Mouse (Mus musculus) myocyte (in vitro differentiated cells): ENCODE measurements at regions not wholly inside any gene's neighbourhood (a gene's known extent, or its start where the extent isn't known, plus 50 kb on each side); places are given as distances from the start of the nearest gene placed in this dataset.

Experiments used
- H3K27me3 ChIP-seq: one replicate; pipeline ENCODE4 v1.6.1; 2011; ENCODE audit not compliant: control insufficient read depth, insufficient read depth, insufficient read length
- H3K36me3 ChIP-seq: one replicate; pipeline ENCODE4 v1.6.1; 2011; ENCODE audit not compliant: control insufficient read depth, insufficient read depth
- H3K4me2 ChIP-seq: one replicate; pipeline ENCODE4 v1.6.1; 2011; ENCODE audit warnings: low read depth, control low read depth
- H3K4me3 ChIP-seq: one replicate; pipeline ENCODE4 v1.5.1; 2011; ENCODE audit warnings: mild to moderate bottlenecking, control low read depth, moderate library complexity
- H3K79me2 ChIP-seq: one replicate; pipeline ENCODE4 v1.6.1; 2011; ENCODE audit not compliant: control insufficient read depth, insufficient read depth
- H3ac ChIP-seq: one replicate; pipeline ENCODE4 v1.6.1; 2011; ENCODE audit not compliant: control insufficient read depth, insufficient read length
- CEBPB ChIP-seq: IDR thresholded peaks from 2 replicates; pipeline ENCODE4 v1.6.1; 2011; ENCODE audit warnings: mild to moderate bottlenecking, moderate library complexity; ENCODE audit not compliant: poor library complexity, insufficient read depth, severe bottlenecking
- E2F4 ChIP-seq: IDR thresholded peaks from one replicate; pipeline ENCODE4 v1.6.1; 2011; ENCODE audit warnings: mild to moderate bottlenecking, control low read depth, moderate library complexity; ENCODE audit not compliant: insufficient read depth
- MAX ChIP-seq: IDR thresholded peaks from one replicate; pipeline ENCODE4 v1.6.1; 2011; ENCODE audit warnings: low read depth, mild to moderate bottlenecking, control low read depth
- MYOD1 ChIP-seq, 3 experiments: IDR thresholded peaks; one replicate each; pipeline ENCODE4 v1.6.1; 2011; ENCODE audit warnings: control low read depth in 2 of 3, low read depth in 2 of 3, mild to moderate bottlenecking in 2 of 3, moderate library complexity in 1 of 3; ENCODE audit not compliant: insufficient read length in 2 of 3, control insufficient read depth in 1 of 3
- MYOG ChIP-seq, 3 experiments: IDR thresholded peaks; one replicate each; pipeline ENCODE4 v1.6.1; 2011; ENCODE audit warnings: control low read depth in 2 of 3, low read depth in 2 of 3, mild to moderate bottlenecking in 2 of 3; ENCODE audit not compliant: insufficient read length in 2 of 3, control insufficient read depth in 1 of 3, insufficient read depth in 1 of 3
- POLR2A ChIP-seq: IDR thresholded peaks from one replicate; pipeline ENCODE4 v1.6.1; 2011; ENCODE audit warnings: low read depth, mild to moderate bottlenecking, control low read depth, moderate library complexity; ENCODE audit not compliant: insufficient read length
- POLR2AphosphoS2 ChIP-seq: IDR thresholded peaks from one replicate; pipeline ENCODE4 v1.6.1; 2011; ENCODE audit warnings: low read depth, control low read depth; ENCODE audit not compliant: insufficient read length
- REST ChIP-seq: IDR thresholded peaks from one replicate; pipeline ENCODE4 v1.6.1; 2011; ENCODE audit warnings: mild to moderate bottlenecking, control low read depth, moderate library complexity; ENCODE audit not compliant: insufficient read depth, insufficient read length
- SRF ChIP-seq: IDR thresholded peaks from one replicate; pipeline ENCODE4 v1.6.1; 2011; ENCODE audit warnings: low read depth; ENCODE audit not compliant: control insufficient read depth, insufficient read length
- TCF12 ChIP-seq: IDR thresholded peaks from one replicate; pipeline ENCODE4 v1.6.1; 2011; ENCODE audit warnings: mild to moderate bottlenecking, control low read depth; ENCODE audit not compliant: poor library complexity, insufficient read depth, severe bottlenecking
- TCF3 ChIP-seq: IDR thresholded peaks from one replicate; pipeline ENCODE4 v1.6.1; 2011; ENCODE audit warnings: low read depth, control low read depth; ENCODE audit not compliant: insufficient read length
- USF1 ChIP-seq: IDR thresholded peaks from one replicate; pipeline ENCODE4 v1.6.1; 2011; ENCODE audit warnings: low read depth, mild to moderate bottlenecking, control low read depth, moderate library complexity

DNA sequence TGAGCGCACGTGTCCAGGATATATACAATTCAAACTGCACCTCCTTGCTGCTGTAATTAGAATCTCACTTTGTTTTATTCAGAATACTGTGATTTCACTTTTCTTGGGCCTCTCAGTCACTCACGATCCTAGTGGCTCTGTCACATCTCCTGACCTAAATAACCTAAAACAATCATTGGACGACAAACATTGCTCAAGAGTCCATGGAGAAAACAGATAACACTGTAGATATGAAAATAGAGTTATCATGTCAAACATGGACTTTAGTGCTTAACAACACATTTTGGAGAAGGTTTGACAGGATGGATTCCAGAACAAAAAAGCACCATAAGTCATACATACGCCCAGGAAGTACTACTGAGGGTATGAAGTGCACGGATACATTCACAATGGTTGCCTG is 461.5 kb downstream of the Dcdc2c start:
- no peak overlapping the region for H3K4me2 ChIP-seq
- TF ChIP-seq SRF (no peak), MYOG (IDR thresholded peaks at IDR 0.05; ENCODE audit: control insufficient read depth in 1 of 3, insufficient read depth in 1 of 3, insufficient read length in 2 of 3, low read depth in 2 of 3) (no peak), REST (no peak), CEBPB (no peak), MYOD1 (IDR thresholded peaks at IDR 0.05; ENCODE audit: control insufficient read depth in 1 of 3, insufficient read length in 2 of 3, low read depth in 2 of 3) (no peak), POLR2A (no peak), POLR2AphosphoS2 (no peak)
- H3K27me3 ChIP-seq, result no peaks in the 10 kb centered on the region
- no peak overlapping the region for H3ac ChIP-seq
- no peaks in the 10 kb centered on the region for H3K36me3 ChIP-seq
- no peak overlapping the region for H3K4me3 ChIP-seq
- no peaks in the 10 kb centered on the region for H3K79me2 ChIP-seq

DNA sequence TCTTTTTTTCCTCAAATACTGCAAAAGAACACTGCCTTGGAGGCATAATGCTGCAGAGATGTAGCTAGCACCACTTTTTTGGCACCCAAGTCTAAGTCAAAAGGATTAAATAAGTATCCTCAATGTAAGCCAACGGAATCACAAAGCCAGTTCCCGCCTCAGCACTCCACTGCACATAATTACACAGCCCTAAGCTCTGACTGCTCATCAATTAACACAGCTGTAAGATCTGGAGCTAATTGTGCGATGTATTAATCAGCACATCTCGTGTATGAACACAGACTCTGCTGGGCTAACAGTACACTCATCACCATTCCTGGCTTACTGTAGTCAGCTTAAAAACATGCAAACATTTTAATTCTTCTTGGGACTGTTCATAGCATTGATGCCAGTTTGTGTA is 466.7 kb downstream of the Dcdc2c start:
- H3ac ChIP-seq, result no peak overlapping the region
- H3K27me3 ChIP-seq, result no peaks in the 10 kb centered on the region
- H3K4me3 ChIP-seq, result no peak overlapping the region
- no peaks in the 10 kb centered on the region for H3K79me2 ChIP-seq
- no peaks in the 10 kb centered on the region for H3K36me3 ChIP-seq
- H3K4me2 ChIP-seq, result no peak overlapping the region
- TF ChIP-seq USF1, result no peak
- TF ChIP-seq TCF12, result no peak
- no peak for TF ChIP-seq CEBPB

DNA sequence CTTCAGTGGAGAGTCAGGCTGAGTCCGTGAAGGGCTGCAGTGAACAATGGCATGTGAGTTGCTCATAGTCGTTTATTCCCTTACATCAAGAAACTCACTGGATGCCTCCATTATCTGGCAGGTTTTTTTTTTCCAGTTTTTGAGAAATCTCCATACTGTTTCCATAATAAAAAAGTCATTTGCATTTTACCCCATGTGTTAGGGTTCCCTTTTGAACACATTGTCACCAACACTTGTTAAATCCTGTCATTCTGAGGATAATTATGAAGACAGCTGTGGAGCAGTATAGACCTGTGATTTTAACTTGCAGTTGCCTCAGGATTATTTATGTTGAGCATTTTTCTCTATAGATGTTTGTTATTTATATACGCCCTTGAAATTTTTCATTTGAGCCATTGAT is 475.6 kb downstream of the Dcdc2c start:
- Histone ChIP-seq H3K4me2 (no peak overlapping the region), H3K36me3 (no peaks in the 10 kb centered on the region), H3K79me2 (no peaks in the 10 kb centered on the region), H3K4me3 (no peak overlapping the region), H3ac (no peak overlapping the region), H3K27me3 (no peaks in the 10 kb centered on the region)
- TF ChIP-seq MYOG (IDR thresholded peaks at IDR 0.05; ENCODE audit: control insufficient read depth in 1 of 3, insufficient read depth in 1 of 3, insufficient read length in 2 of 3, low read depth in 2 of 3), result no peak

DNA sequence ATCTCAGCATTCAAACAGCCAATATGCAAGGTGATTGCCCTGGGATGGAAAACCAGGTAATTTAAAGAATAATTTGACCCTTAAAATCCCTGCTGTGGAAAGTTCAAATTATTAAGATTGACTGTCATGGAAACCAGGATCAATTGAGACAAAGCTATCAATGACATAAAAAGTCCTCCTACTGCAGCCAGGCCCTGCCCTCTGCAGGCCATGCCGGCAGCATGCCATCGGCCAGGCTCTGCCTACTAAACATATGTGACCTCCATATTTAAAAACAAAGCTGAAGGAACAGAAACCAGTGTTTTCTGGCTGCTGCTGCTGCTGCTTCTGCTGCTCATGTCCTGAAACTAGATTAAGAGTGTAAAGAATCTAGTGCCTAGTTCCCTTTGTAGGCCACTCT is 483.6 kb downstream of the Dcdc2c start:
- H3ac ChIP-seq, result no peak overlapping the region
- H3K79me2 ChIP-seq, result no peaks in the 10 kb centered on the region
- TF ChIP-seq TCF12, result no peak
- H3K4me3 ChIP-seq, result no peak overlapping the region
- H3K4me2 ChIP-seq, result no peak overlapping the region
- H3K36me3 ChIP-seq, result no peaks in the 10 kb centered on the region
- no peaks in the 10 kb centered on the region for H3K27me3 ChIP-seq

DNA sequence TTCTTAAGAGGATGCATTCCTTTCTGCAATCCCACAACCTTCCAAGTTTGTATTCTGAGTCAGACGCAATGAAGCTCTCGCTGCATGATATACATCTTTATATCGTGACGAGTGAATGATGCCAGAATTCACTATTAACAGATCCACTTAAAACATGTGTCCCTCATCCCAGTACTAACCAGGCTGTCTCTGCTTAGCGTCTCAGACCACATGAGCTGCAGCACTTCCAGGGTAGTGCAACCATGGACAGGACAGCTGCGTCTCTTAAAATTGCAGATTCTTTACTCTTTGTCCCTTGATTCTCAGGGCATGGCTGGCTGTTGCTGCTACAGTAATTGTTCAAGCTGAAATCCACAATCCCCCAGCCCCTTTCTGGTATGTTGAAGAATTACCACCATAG is 491.9 kb downstream of the Dcdc2c start:
- Histone ChIP-seq H3ac (no peak overlapping the region), H3K4me3 (no peak overlapping the region), H3K36me3 (no peaks in the 10 kb centered on the region), H3K4me2 (no peak overlapping the region), H3K27me3 (no peaks in the 10 kb centered on the region), H3K79me2 (no peaks in the 10 kb centered on the region)
- no peak for TF ChIP-seq POLR2AphosphoS2
- no peak for TF ChIP-seq REST
- TF ChIP-seq USF1, result no peak
- no peak for TF ChIP-seq POLR2A
- TF ChIP-seq MAX, result no peak
- TF ChIP-seq SRF, result no peak
- TF ChIP-seq E2F4, result no peak
- TF ChIP-seq CEBPB, result no peak
- no peak for TF ChIP-seq TCF12
- TF ChIP-seq TCF3, result no peak
- no peak for TF ChIP-seq MYOD1 (IDR thresholded peaks at IDR 0.05; ENCODE audit: control insufficient read depth in 1 of 3, insufficient read length in 2 of 3, low read depth in 2 of 3)
- no peak for TF ChIP-seq MYOG (IDR thresholded peaks at IDR 0.05; ENCODE audit: control insufficient read depth in 1 of 3, insufficient read depth in 1 of 3, insufficient read length in 2 of 3, low read depth in 2 of 3)

DNA sequence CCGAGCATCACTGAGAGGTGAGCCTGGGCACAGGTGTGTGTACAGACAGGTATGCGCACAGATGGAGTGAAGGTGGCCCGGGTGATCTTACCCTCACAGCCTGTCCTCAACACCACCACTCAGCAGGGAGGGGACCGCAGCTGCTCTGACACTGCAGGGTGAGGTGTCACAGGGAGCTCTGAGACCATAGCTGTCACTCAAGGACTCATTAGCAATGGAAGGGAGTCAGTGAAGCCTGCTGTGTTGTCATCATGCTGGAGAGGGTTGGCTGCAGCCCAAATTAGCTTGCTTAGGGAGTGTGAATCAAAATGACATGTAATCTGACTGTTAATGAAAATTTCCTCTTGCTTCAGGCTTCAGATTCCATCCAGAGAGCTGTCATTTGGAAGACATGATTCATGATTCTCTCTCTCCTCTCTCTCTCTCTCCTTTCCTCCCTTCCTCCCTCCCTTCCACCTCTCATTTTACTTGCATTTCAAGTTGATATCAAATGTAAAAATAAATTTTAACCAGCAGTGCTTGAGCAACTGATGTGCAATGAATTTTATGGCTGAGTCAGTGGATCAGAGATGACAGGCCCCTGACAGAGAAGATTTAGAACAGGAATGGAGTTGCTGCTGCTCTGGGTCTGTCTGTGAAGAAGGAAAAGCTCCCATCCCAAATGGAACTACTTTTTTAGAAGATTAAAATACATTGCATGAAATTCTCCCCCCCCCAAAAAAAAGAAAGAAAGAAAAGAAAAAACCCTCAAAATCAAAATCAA is 496.5 kb downstream of the Dcdc2c start:
- TF ChIP-seq MYOG (IDR thresholded peaks at IDR 0.05; ENCODE audit: control insufficient read depth in 1 of 3, insufficient read depth in 1 of 3, insufficient read length in 2 of 3, low read depth in 2 of 3) (no peak), USF1 (no peak), POLR2AphosphoS2 (no peak), TCF12 (no peak), CEBPB (no peak), REST (no peak), MAX (no peak), TCF3 (no peak), E2F4 (no peak), MYOD1 (IDR thresholded peaks at IDR 0.05; ENCODE audit: control insufficient read depth in 1 of 3, insufficient read length in 2 of 3, low read depth in 2 of 3) (no peak), POLR2A (no peak)
- H3K36me3 ChIP-seq, result no peaks in the 10 kb centered on the region
- H3K27me3 ChIP-seq, result no peaks in the 10 kb centered on the region
- no peak overlapping the region for H3K4me3 ChIP-seq
- H3ac ChIP-seq, result no peak overlapping the region
- no peak overlapping the region for H3K4me2 ChIP-seq
- H3K79me2 ChIP-seq, result no peaks in the 10 kb centered on the region
